Mouse (Mus musculus): ENCODE data around the gene Cpsf4. TPM values are rescaled to one million over a fixed set of nuclear protein-coding genes. Genes with fewer than 3 reads are reported as not detected.
A peak's percentile ranks its signal among the peaks of the same experiment; 100 is the strongest.
"Not testable (repeated sequence)": the region's sequence is repeated elsewhere in the genome, so short reads cannot be mapped to it uniquely, and the experiment has no call there.

Cpsf4 gene
- polyA plus RNA-seq, 1 experiment from 2014 or later, result 45.4 TPM

DNA sequence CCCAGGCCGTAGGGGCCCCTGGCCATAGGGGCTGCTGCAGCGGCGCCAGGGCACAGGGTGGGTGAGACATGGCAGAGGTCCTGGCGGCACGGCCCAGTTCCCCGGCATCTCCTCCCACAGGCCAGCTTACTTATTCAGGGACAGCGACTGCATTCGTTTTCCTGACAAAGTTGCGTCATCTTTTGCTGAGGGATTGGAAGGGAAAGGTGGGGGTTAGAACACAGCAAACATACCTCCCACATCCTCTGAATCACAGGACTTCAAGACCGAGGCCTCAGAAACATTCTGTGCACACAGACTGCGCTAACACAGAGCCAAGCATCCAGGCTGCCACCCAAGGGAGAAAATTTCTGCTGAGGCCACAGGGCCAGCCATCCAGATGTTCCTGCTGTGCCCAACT is 36.8 kb upstream of the Cpsf4 start:
- H3K9ac ChIP-seq (ENCODE audit: low read depth, low read length), result no peak overlapping the region
- H3K27ac ChIP-seq (ENCODE audit: low read depth, low read length), result no peak overlapping the region
- H3K4me3 ChIP-seq (ENCODE audit: low read length), result no peak overlapping the region
- H3K36me3 ChIP-seq (ENCODE audit: control insufficient read depth, insufficient read depth, low read length), result peaks cover 63% of the 10 kb centered on the region
- no peak overlapping the region for H3K4me2 ChIP-seq (ENCODE audit: low read length)
- ATAC-seq, result no peak
- H3K9me3 ChIP-seq (ENCODE audit: control insufficient read depth, low read length), result no peaks in the 10 kb centered on the region
- H3K27me3 ChIP-seq (replicated peaks; ENCODE audit: control insufficient read depth, insufficient read depth, low read length), result no peaks in the 10 kb centered on the region
- H3K4me1 ChIP-seq (ENCODE audit: control insufficient read depth, insufficient read depth, low read depth, low read length), result no peaks in the 10 kb centered on the region
- 95% methylated on average over 11 of the region's 11 CpGs for WGBS

DNA sequence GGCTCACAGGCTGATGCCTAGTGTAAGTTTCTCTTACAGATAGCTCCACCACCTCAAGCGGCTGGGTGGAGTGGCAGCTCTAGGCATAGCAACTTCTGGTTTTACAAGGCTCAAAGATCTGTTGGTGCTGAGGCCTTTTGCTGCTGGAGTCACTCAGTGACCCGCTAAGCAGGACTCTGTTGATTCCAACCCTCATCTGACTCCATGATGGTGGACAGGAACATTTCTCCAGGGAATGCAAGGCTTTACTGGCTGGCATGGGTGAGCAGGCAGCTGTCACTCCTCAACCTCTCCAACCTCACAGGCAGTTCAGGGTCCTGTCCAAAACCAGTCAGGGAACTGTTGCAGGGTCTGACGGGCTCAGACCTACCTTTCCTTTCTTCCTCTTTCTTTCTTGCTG is 36.0 kb upstream of the Cpsf4 start:
- Histone ChIP-seq H3K36me3 (ENCODE audit: control insufficient read depth, insufficient read depth, low read length) (peaks cover 64% of the 10 kb centered on the region), H3K9me3 (ENCODE audit: control insufficient read depth, low read length) (no peaks in the 10 kb centered on the region), H3K4me2 (ENCODE audit: low read length) (no peak overlapping the region), H3K27me3 (replicated peaks; ENCODE audit: control insufficient read depth, insufficient read depth, low read length) (no peaks in the 10 kb centered on the region), H3K4me3 (ENCODE audit: low read length) (no peak overlapping the region), H3K27ac (ENCODE audit: low read depth, low read length) (no peak overlapping the region), H3K4me1 (ENCODE audit: control insufficient read depth, insufficient read depth, low read depth, low read length) (no peaks in the 10 kb centered on the region), H3K9ac (ENCODE audit: low read depth, low read length) (no peak overlapping the region)
- 94% methylated on average over 3 of the region's 3 CpGs for WGBS
- no peak for ATAC-seq

DNA sequence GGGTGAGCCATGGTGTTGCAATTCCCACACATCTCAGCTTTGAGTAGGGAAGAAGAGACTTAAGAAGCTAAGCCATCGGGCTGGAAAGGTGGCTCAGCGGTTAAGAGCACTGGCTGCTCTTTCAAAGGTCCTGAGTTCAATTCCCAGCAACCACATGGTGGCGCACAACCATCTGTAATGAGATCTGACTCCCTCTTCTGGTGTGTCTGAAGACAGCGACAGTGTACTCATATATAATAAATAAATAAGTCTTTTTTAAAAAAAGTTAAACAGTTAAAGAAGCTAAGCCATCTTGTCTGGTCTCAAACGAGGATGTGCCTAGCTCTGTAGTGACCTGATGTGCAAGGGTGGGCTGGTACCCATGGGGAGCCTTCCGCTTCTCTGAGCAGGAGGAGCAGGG is 33.7 kb upstream of the Cpsf4 start:
- peaks cover 60% of the 10 kb centered on the region for H3K36me3 ChIP-seq (ENCODE audit: control insufficient read depth, insufficient read depth, low read length)
- ATAC-seq, result not testable (repeated sequence)
- 92% methylated on average over 6 of the region's 6 CpGs for WGBS

DNA sequence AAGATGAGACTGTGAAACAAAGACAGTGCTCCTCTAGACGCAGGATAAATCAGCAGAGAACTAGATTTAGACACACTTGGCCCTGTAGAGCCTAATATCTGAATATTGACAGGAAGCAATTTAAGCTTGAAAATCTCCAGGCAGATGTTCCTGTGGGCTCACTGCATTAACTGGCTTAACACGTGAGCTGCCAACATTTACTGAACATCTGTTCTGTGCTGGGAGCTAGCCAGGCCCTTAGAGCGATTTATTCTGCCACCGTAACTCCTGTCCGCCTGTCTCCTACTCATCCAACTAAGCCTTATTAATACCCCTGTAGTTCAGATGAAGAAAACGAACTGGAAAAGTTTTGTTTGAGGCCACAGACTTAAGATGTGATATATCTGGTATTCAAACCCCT is 28.2 kb upstream of the Cpsf4 start:
- H3K9ac ChIP-seq (ENCODE audit: low read depth, low read length), result peak overlapping the region; percentile 89
- no peak for ATAC-seq
- peak overlapping the region; percentile 90 for H3K4me2 ChIP-seq (ENCODE audit: low read length)
- H3K36me3 ChIP-seq (ENCODE audit: control insufficient read depth, insufficient read depth, low read length), result peaks cover 31% of the 10 kb centered on the region
- H3K4me3 ChIP-seq (ENCODE audit: low read length), result peak overlapping the region; percentile 85
- no peaks in the 10 kb centered on the region for H3K9me3 ChIP-seq (ENCODE audit: control insufficient read depth, low read length)
- no peak overlapping the region for H3K27ac ChIP-seq (ENCODE audit: low read depth, low read length)
- WGBS, result 16% methylated on average over 6 of the region's 6 CpGs
- no peaks in the 10 kb centered on the region for H3K27me3 ChIP-seq (replicated peaks; ENCODE audit: control insufficient read depth, insufficient read depth, low read length)
- peaks cover 22% of the 10 kb centered on the region for H3K4me1 ChIP-seq (ENCODE audit: control insufficient read depth, insufficient read depth, low read depth, low read length)

More for the DNA sequence above, 33.7 kb upstream of the Cpsf4 start:
- H3K4me2 ChIP-seq (ENCODE audit: low read length); H3K9me3 ChIP-seq (ENCODE audit: control insufficient read depth, low read length); H3K27me3 ChIP-seq (replicated peaks; ENCODE audit: control insufficient read depth, insufficient read depth, low read length); H3K9ac ChIP-seq (ENCODE audit: low read depth, low read length); H3K27ac ChIP-seq (ENCODE audit: low read depth, low read length); H3K4me1 ChIP-seq (ENCODE audit: control insufficient read depth, insufficient read depth, low read depth, low read length); H3K4me3 ChIP-seq (ENCODE audit: low read length): not testable (repeated sequence)

DNA sequence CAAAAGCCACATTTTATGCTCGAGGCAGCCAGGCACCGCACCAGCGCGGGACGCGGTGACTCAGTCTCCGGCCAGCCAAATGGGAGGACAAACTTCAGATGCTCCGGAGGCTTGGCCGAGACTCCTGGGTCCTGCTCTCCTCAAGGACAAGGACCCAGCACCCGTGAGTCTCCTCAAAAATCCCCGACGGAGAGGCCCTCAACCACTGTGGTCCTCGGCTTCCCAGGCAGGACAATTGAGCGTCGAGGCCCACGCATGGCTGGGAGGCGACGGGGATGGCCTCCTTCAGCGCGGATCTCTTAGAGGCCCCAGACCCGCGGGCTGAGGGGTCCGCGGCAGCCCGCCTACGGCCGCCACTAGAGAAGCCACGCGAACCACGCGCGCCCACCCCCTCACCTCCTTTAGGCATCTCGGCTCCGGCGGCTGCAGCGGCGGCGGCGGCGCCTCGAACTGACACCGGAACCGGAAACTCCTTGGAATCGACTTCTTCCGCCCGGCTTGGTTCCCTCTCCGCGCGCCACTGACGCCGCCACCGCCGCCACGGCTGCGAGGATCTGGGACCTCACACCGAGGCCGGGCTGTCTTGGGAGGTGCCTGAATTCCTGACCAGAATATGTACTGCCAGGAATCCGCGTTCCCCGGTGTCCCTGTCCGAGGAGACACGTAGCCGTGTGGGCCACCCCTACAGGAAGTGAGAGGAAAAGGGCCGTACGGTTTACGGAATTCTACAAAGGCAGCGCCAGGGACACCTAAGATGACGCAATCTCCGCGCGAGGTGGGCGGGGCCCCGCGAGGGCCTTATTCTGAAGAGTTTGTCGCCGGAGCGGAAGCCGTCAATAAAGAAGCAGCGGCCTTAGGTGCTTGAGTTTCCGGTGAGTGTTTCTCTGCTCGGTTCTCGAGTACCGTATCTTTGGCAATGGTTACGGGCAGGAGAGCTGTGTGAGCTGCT is 27.2 kb upstream of the Cpsf4 start, which contains the start of the genes Pdap1 and Bud31:
TSS of gene Pdap1 (minus strand) at position 668 of the 949 bp plus-strand sequence.
TSS of gene Bud31 (plus strand) at position 792 of the 949 bp plus-strand sequence.
- Histone ChIP-seq H3K4me1 (ENCODE audit: control insufficient read depth, insufficient read depth, low read depth, low read length) (peaks cover 22% of the 10 kb centered on the region), H3K9ac (ENCODE audit: low read depth, low read length) (peak within 1 kb of the TSS; percentile 89), H3K9me3 (ENCODE audit: control insufficient read depth, low read length) (no peaks in the 10 kb centered on the region), H3K27me3 (replicated peaks; ENCODE audit: control insufficient read depth, insufficient read depth, low read length) (no peaks in the 10 kb centered on the region), H3K4me2 (ENCODE audit: low read length) (peak within 1 kb of the TSS; percentile 95), H3K4me3 (ENCODE audit: low read length) (peak within 1 kb of the TSS; percentile 85), H3K36me3 (ENCODE audit: control insufficient read depth, insufficient read depth, low read length) (peaks cover 23% of the 10 kb centered on the region), H3K27ac (ENCODE audit: low read depth, low read length) (peak within 1 kb of the TSS; percentile 96)
- ATAC-seq, result peak; percentile 95
- WGBS, result under 1% methylated on average over 75 of the region's 84 CpGs

DNA sequence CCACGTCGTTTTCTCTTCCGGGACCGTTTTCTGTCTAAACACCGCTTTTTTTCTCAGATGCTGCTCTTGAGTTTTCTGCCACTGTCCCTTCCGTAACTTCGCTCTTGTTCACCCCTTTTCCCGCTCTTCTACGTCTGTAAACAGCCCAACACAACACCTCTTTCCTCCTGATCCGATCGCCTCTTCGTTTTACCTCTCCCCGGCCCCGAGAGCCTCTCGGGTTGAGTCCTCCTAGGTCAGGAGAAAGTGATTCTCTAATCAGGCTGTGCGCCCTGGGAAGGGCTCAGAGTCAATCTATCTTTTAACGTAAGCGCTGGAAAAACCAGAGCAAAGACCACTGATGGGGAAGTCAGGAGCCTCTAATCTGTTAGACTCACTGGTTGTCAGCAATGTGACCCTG is 26.4 kb upstream of the Cpsf4 start:
- Histone ChIP-seq H3K4me2 (ENCODE audit: low read length) (peak overlapping the region; percentile 95), H3K9me3 (ENCODE audit: control insufficient read depth, low read length) (no peaks in the 10 kb centered on the region), H3K27me3 (replicated peaks; ENCODE audit: control insufficient read depth, insufficient read depth, low read length) (no peaks in the 10 kb centered on the region), H3K4me3 (ENCODE audit: low read length) (peak overlapping the region; percentile 85), H3K9ac (ENCODE audit: low read depth, low read length) (peak overlapping the region; percentile 89), H3K36me3 (ENCODE audit: control insufficient read depth, insufficient read depth, low read length) (peaks cover 29% of the 10 kb centered on the region), H3K27ac (ENCODE audit: low read depth, low read length) (peak overlapping the region; percentile 96), H3K4me1 (ENCODE audit: control insufficient read depth, insufficient read depth, low read depth, low read length) (peaks cover 22% of the 10 kb centered on the region)
- under 1% methylated on average over 18 of the region's 18 CpGs for WGBS
- 0 out of 2 replicates have a peak, but pooled peaks have one; percentile 1 for ATAC-seq

DNA sequence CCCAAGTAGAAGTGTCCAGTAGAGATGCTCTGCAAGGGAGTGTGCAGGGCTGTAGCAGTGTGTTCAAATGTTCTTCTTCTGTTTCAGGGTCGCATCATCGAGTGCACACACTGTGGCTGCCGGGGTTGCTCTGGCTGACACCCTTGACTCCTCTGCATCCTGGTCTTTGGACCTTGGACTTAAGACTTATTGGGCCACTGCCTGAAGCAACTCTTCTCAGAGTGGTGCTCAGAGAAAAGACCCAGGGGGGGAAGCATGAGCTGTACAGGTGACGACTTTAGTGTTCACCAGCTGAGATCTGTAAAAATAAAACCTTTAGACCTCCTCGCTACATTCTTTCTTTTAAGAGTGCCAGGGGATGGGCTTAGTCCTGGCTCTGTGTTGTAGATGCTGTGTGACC is 19.3 kb upstream of the Cpsf4 start:
- Histone ChIP-seq H3K9me3 (ENCODE audit: control insufficient read depth, low read length) (no peaks in the 10 kb centered on the region), H3K4me1 (ENCODE audit: control insufficient read depth, insufficient read depth, low read depth, low read length) (no peaks in the 10 kb centered on the region), H3K4me3 (ENCODE audit: low read length) (no peak overlapping the region), H3K4me2 (ENCODE audit: low read length) (no peak overlapping the region), H3K27ac (ENCODE audit: low read depth, low read length) (no peak overlapping the region), H3K9ac (ENCODE audit: low read depth, low read length) (no peak overlapping the region), H3K27me3 (replicated peaks; ENCODE audit: control insufficient read depth, insufficient read depth, low read length) (no peaks in the 10 kb centered on the region), H3K36me3 (ENCODE audit: control insufficient read depth, insufficient read depth, low read length) (peaks cover 63% of the 10 kb centered on the region)
- 93% methylated on average over 5 of the region's 5 CpGs for WGBS
- no peak for ATAC-seq

DNA sequence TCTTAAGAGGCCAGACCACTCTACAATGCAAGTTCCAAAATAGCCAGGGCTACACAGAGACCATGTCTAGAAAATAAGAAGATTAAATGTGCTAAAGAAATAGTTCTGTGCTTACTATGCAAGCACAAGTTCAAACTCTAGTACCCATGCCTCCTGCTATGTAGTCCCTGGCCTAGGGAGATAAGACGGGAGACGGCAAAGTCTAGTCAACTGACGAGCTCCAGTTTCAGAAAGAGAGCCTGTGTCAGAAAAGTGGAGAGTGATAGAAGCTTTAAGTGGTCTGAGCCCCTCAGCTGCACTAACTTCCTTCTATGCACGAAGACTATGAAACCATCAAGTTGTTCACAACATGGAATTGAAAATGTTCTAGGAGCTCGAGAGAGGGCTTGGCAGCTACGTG is 17.7 kb upstream of the Cpsf4 start:
- WGBS, result 89% methylated on average over 6 of the region's 6 CpGs
- no peak for ATAC-seq
- peaks cover 63% of the 10 kb centered on the region for H3K36me3 ChIP-seq (ENCODE audit: control insufficient read depth, insufficient read depth, low read length)
- no peaks in the 10 kb centered on the region for H3K9me3 ChIP-seq (ENCODE audit: control insufficient read depth, low read length)
- H3K4me1 ChIP-seq (ENCODE audit: control insufficient read depth, insufficient read depth, low read depth, low read length), result no peaks in the 10 kb centered on the region
- no peak overlapping the region for H3K4me2 ChIP-seq (ENCODE audit: low read length)
- no peak overlapping the region for H3K9ac ChIP-seq (ENCODE audit: low read depth, low read length)
- no peaks in the 10 kb centered on the region for H3K27me3 ChIP-seq (replicated peaks; ENCODE audit: control insufficient read depth, insufficient read depth, low read length)
- H3K27ac ChIP-seq (ENCODE audit: low read depth, low read length), result no peak overlapping the region
- no peak overlapping the region for H3K4me3 ChIP-seq (ENCODE audit: low read length)

DNA sequence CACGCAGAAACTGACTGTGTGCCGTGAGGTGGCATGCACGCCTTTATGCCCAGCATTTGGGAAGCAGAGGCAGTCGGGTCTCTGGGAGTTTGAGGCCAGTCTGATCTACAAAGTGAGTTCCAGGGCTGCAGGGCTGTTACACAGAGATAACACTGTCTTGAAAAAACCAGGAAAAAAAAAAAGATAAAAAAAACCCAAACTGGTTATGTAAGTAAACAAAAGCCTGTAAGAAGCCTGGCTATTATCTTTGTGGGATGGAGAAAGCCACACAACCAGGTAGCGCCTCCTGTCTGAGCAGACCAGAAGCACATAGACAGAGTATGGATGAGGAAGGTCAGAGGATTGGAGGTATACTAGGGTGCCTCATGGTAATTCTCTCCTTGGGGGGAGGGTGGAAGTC is 14.3 kb upstream of the Cpsf4 start:
- peaks cover 55% of the 10 kb centered on the region for H3K36me3 ChIP-seq (ENCODE audit: control insufficient read depth, insufficient read depth, low read length)
- ATAC-seq, result no peak
- H3K4me1 ChIP-seq (ENCODE audit: control insufficient read depth, insufficient read depth, low read depth, low read length), result no peaks in the 10 kb centered on the region
- no peak overlapping the region for H3K27ac ChIP-seq (ENCODE audit: low read depth, low read length)
- H3K9me3 ChIP-seq (ENCODE audit: control insufficient read depth, low read length), result no peaks in the 10 kb centered on the region
- no peak overlapping the region for H3K9ac ChIP-seq (ENCODE audit: low read depth, low read length)
- H3K27me3 ChIP-seq (replicated peaks; ENCODE audit: control insufficient read depth, insufficient read depth, low read length), result no peaks in the 10 kb centered on the region
- H3K4me2 ChIP-seq (ENCODE audit: low read length), result no peak overlapping the region
- WGBS, result 96% methylated on average over 5 of the region's 5 CpGs
- no peak overlapping the region for H3K4me3 ChIP-seq (ENCODE audit: low read length)

Measured in hindbrain, embryonic 16.5 days (tissue).